Mouse (Mus musculus) liver, postnatal 0 days (tissue): Measurements from ENCODE around the gene Aurkb.

Source experiments
- CTCF ChIP-seq: sonication (generic); IDR thresholded peaks from 2 replicates; pipeline ENCODE4 v1.5.1; 2016; ENCODE audit warnings: antibody characterized with exemption, low read depth
- EP300 ChIP-seq: IDR thresholded peaks from 2 replicates; pipeline ENCODE4 v1.6.1; 2016; ENCODE audit warnings: antibody characterized with exemption, low read depth, mild to moderate bottlenecking

DNA sequence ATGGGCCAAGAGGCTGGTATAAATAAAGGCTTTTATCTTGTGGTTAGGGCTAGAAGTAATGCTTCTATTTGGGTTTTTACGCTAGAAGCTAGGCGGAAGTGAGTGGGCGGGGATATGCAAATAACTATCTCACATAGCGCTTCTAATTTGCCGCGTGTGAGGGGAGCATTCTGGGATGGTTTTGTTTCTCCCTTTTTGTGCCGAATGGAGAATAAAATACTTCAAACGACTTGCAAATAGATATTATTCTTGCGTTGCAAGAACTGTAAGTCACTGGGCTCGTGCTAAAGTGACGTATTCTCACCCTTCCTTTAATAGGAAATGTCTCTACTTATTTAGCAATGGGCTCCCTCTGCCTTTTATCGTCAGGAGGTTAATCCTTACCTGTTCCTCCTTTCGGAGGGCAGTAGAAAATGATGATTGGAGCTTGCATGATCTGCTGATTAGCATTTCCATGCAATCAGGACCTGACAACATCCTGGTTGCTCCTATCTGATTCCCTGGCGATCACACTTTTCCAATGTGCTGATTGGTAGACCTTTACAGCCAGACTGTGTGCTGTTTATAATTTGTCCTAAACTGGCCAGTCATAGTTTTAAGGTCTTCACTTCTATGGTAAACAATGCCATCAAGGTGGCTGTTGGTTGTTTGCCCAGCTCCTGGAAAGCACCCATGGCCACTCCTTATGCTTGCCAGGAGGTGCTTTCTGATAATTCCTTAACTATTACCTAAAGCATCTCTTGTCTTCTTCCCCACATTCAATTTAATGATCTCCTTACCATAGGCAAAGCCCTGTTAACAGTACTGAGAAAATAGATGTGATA lies 27.8 kb downstream of the Aurkb start:
- peak; percentile 26 for TF ChIP-seq CTCF
- TF ChIP-seq EP300: peak; percentile 80
